Mouse (Mus musculus): ENCODE data around the gene Ptpn1. TPM values are rescaled to one million over a fixed set of nuclear protein-coding genes. Genes with fewer than 3 reads are reported as not detected.

The Ptpn1 gene
- total and polyA plus RNA-seq, 3 experiments: 16.2 to 38.1 (median 29.4) TPM

- ATAC-seq (ENCODE audit: extremely low read depth, insufficient number of reproducible peaks, low FRiP score, poor library complexity, severe bottlenecking): no peak
- no peak for TF ChIP-seq POLR2AphosphoS5 (IDR thresholded peaks at IDR 0.05; ENCODE audit: insufficient replicate concordance, low read depth, low read length)
- TF ChIP-seq GATA1 (IDR thresholded peaks at IDR 0.05; ENCODE audit: borderline replicate concordance, low read length): no peak
- TF ChIP-seq TAL1 (conservative IDR thresholded peaks at IDR 0.05; ENCODE audit: low read depth, low read length): no peak
- no peak for TF ChIP-seq CTCF (IDR thresholded peaks at IDR 0.05; ENCODE audit: low read depth, low read length)
- TF ChIP-seq GATA2 (IDR thresholded peaks at IDR 0.05; ENCODE audit: borderline replicate concordance, low read depth, low read length): no peak
- no peaks in the 10 kb centered on the region for H3K9me3 ChIP-seq (replicated peaks)
- peaks cover 9% of the 10 kb centered on the region for H3K4me1 ChIP-seq (ENCODE audit: insufficient read depth, low read depth, low read length)
- H3K4me3 ChIP-seq (ENCODE audit: low read depth, low read length): no peak overlapping the region
- H3K27me3 ChIP-seq (ENCODE audit: insufficient read depth, low read length): peaks cover 31% of the 10 kb centered on the region
- DNase-seq (ENCODE audit: low spot score): no peak
- no peaks in the 10 kb centered on the region for H3K36me3 ChIP-seq (replicated peaks)
Measured at GRCm38 (mm10) chr2:167993260-167993659, 61.4 kb downstream of the Ptpn1 start.

GRCm38 (mm10) chr2:167995870-167996635 lies 64.2 kb downstream of the Ptpn1 start:
- H3K4me1 ChIP-seq (ENCODE audit: insufficient read depth, low read depth, low read length): peaks cover 9% of the 10 kb centered on the region
- DNase-seq (ENCODE audit: low spot score) (no peak), ATAC-seq (ENCODE audit: extremely low read depth, insufficient number of reproducible peaks, low FRiP score, poor library complexity, severe bottlenecking) (no peak)
- no peaks in the 10 kb centered on the region for H3K9me3 ChIP-seq (replicated peaks)
- H3K4me3 ChIP-seq (ENCODE audit: low read depth, low read length): no peak overlapping the region
- peaks cover 29% of the 10 kb centered on the region for H3K27me3 ChIP-seq (ENCODE audit: insufficient read depth, low read length)
- TF ChIP-seq POLR2AphosphoS5 (IDR thresholded peaks at IDR 0.05; ENCODE audit: insufficient replicate concordance, low read depth, low read length): no peak
- no peak for TF ChIP-seq GATA2 (IDR thresholded peaks at IDR 0.05; ENCODE audit: borderline replicate concordance, low read depth, low read length)
- no peak for TF ChIP-seq GATA1 (IDR thresholded peaks at IDR 0.05; ENCODE audit: borderline replicate concordance, low read length)
- H3K36me3 ChIP-seq (replicated peaks): no peaks in the 10 kb centered on the region

GRCm38 (mm10) chr2:167996672-167997215 lies 64.9 kb downstream of the Ptpn1 start:
- peaks cover 29% of the 10 kb centered on the region for H3K27me3 ChIP-seq (ENCODE audit: insufficient read depth, low read length)
- ATAC-seq (ENCODE audit: extremely low read depth, insufficient number of reproducible peaks, low FRiP score, poor library complexity, severe bottlenecking) (no peak), DNase-seq (ENCODE audit: low spot score) (no peak)
- H3K9me3 ChIP-seq (replicated peaks): no peaks in the 10 kb centered on the region
- no peak for TF ChIP-seq CTCF (IDR thresholded peaks at IDR 0.05; ENCODE audit: low read depth, low read length)
- TF ChIP-seq TAL1 (conservative IDR thresholded peaks at IDR 0.05; ENCODE audit: low read depth, low read length): no peak
- TF ChIP-seq GATA2 (IDR thresholded peaks at IDR 0.05; ENCODE audit: borderline replicate concordance, low read depth, low read length): no peak
- no peak for TF ChIP-seq GATA1 (IDR thresholded peaks at IDR 0.05; ENCODE audit: borderline replicate concordance, low read length)
- no peak for TF ChIP-seq POLR2AphosphoS5 (IDR thresholded peaks at IDR 0.05; ENCODE audit: insufficient replicate concordance, low read depth, low read length)
- no peaks in the 10 kb centered on the region for H3K36me3 ChIP-seq (replicated peaks)
- H3K4me1 ChIP-seq (ENCODE audit: insufficient read depth, low read depth, low read length): peaks cover 9% of the 10 kb centered on the region
- H3K4me3 ChIP-seq (ENCODE audit: low read depth, low read length): no peak overlapping the region

GRCm38 (mm10) chr2:167997562-167997961 lies 65.7 kb downstream of the Ptpn1 start:
- Histone ChIP-seq H3K9me3 (replicated peaks) (no peaks in the 10 kb centered on the region), H3K4me1 (ENCODE audit: insufficient read depth, low read depth, low read length) (peaks cover 9% of the 10 kb centered on the region), H3K36me3 (replicated peaks) (no peaks in the 10 kb centered on the region), H3K27me3 (ENCODE audit: insufficient read depth, low read length) (peaks cover 28% of the 10 kb centered on the region), H3K4me3 (ENCODE audit: low read depth, low read length) (no peak overlapping the region)
- ATAC-seq (ENCODE audit: extremely low read depth, insufficient number of reproducible peaks, low FRiP score, poor library complexity, severe bottlenecking): no peak
- DNase-seq (ENCODE audit: low spot score): no peak
- TF ChIP-seq GATA1 (IDR thresholded peaks at IDR 0.05; ENCODE audit: borderline replicate concordance, low read length): no peak
- no peak for TF ChIP-seq CTCF (IDR thresholded peaks at IDR 0.05; ENCODE audit: low read depth, low read length)
- no peak for TF ChIP-seq POLR2AphosphoS5 (IDR thresholded peaks at IDR 0.05; ENCODE audit: insufficient replicate concordance, low read depth, low read length)
- TF ChIP-seq TAL1 (conservative IDR thresholded peaks at IDR 0.05; ENCODE audit: low read depth, low read length): no peak
- TF ChIP-seq GATA2 (IDR thresholded peaks at IDR 0.05; ENCODE audit: borderline replicate concordance, low read depth, low read length): no peak

GRCm38 (mm10) chr2:167999145-167999743 lies 67.4 kb downstream of the Ptpn1 start:
- TF ChIP-seq POLR2AphosphoS5 (IDR thresholded peaks at IDR 0.05; ENCODE audit: insufficient replicate concordance, low read depth, low read length) (no peak), TAL1 (conservative IDR thresholded peaks at IDR 0.05; ENCODE audit: low read depth, low read length) (no peak), CTCF (IDR thresholded peaks at IDR 0.05; ENCODE audit: low read depth, low read length) (no peak), GATA1 (IDR thresholded peaks at IDR 0.05; ENCODE audit: borderline replicate concordance, low read length) (no peak), GATA2 (IDR thresholded peaks at IDR 0.05; ENCODE audit: borderline replicate concordance, low read depth, low read length) (no peak)
- DNase-seq (ENCODE audit: low spot score) (no peak), ATAC-seq (ENCODE audit: extremely low read depth, insufficient number of reproducible peaks, low FRiP score, poor library complexity, severe bottlenecking) (no peak)
- Histone ChIP-seq H3K9me3 (replicated peaks) (no peaks in the 10 kb centered on the region), H3K4me1 (ENCODE audit: insufficient read depth, low read depth, low read length) (peaks cover 9% of the 10 kb centered on the region), H3K27me3 (ENCODE audit: insufficient read depth, low read length) (peaks cover 24% of the 10 kb centered on the region), H3K4me3 (ENCODE audit: low read depth, low read length) (no peak overlapping the region), H3K36me3 (replicated peaks) (no peaks in the 10 kb centered on the region)

GRCm38 (mm10) chr2:168002188-168002587 lies 70.3 kb downstream of the Ptpn1 start:
- Histone ChIP-seq H3K36me3 (replicated peaks) (no peaks in the 10 kb centered on the region), H3K4me1 (ENCODE audit: insufficient read depth, low read depth, low read length) (peaks cover 4% of the 10 kb centered on the region), H3K4me3 (ENCODE audit: low read depth, low read length) (no peak overlapping the region), H3K27me3 (ENCODE audit: insufficient read depth, low read length) (peaks cover 11% of the 10 kb centered on the region), H3K9me3 (replicated peaks) (no peaks in the 10 kb centered on the region)
- TF ChIP-seq GATA2 (IDR thresholded peaks at IDR 0.05; ENCODE audit: borderline replicate concordance, low read depth, low read length): no peak
- no peak for TF ChIP-seq POLR2AphosphoS5 (IDR thresholded peaks at IDR 0.05; ENCODE audit: insufficient replicate concordance, low read depth, low read length)
- TF ChIP-seq CTCF (IDR thresholded peaks at IDR 0.05; ENCODE audit: low read depth, low read length): no peak
- no peak for TF ChIP-seq TAL1 (conservative IDR thresholded peaks at IDR 0.05; ENCODE audit: low read depth, low read length)
- no peak for TF ChIP-seq GATA1 (IDR thresholded peaks at IDR 0.05; ENCODE audit: borderline replicate concordance, low read length)
- no peak for DNase-seq (ENCODE audit: low spot score)
- ATAC-seq (ENCODE audit: extremely low read depth, insufficient number of reproducible peaks, low FRiP score, poor library complexity, severe bottlenecking): no peak

Data from G1E (cell line).